Mouse (Mus musculus) embryonic facial prominence, embryonic 12.5 days (tissue): Measurements from ENCODE around the gene Tax1bp3. TPM values are rescaled to one million over a fixed set of nuclear protein-coding genes. Genes with fewer than 3 reads are reported as not detected.

Experiments
- ATAC-seq: fragments of 200-750 bp; cut with Nextera tagmentation; 2 replicates; pipeline ENCODE4 v1.8.0; 2017; ENCODE audit not compliant: insufficient number of reproducible peaks, insufficient read depth, low FRiP score, low TSS enrichment
- H3K27ac ChIP-seq: fragments of 300-500 bp; sonication (generic); 2 replicates; pipeline ENCODE4 v1.5.1; 2016; ENCODE audit warnings: mild to moderate bottlenecking
- H3K27me3 ChIP-seq: fragments of 300-500 bp; sonication (generic); 2 replicates; pipeline ENCODE4 v1.6.1; 2016; ENCODE audit warnings: mild to moderate bottlenecking, moderate library complexity
- H3K36me3 ChIP-seq: fragments of 300-500 bp; sonication (generic); 2 replicates; pipeline ENCODE4 v1.6.1; 2016; ENCODE audit warnings: mild to moderate bottlenecking
- H3K4me1 ChIP-seq: fragments of 300-500 bp; sonication (generic); 2 replicates; pipeline ENCODE4 v1.6.1; 2016
- H3K4me2 ChIP-seq: fragments of 300-500 bp; sonication (generic); replicated peaks from 2 replicates; pipeline ENCODE4 v1.6.1; 2016; ENCODE audit warnings: mild to moderate bottlenecking, moderate library complexity
- H3K4me3 ChIP-seq: fragments of 300-500 bp; sonication (generic); 2 replicates; pipeline ENCODE4 v1.5.1; 2016; ENCODE audit warnings: mild to moderate bottlenecking
- H3K9ac ChIP-seq: fragments of 300-500 bp; sonication (generic); 2 replicates; pipeline ENCODE4 v1.6.1; 2016; ENCODE audit warnings: mild to moderate bottlenecking, moderate library complexity
- H3K9me3 ChIP-seq: fragments of 300-500 bp; sonication (generic); 2 replicates; pipeline ENCODE4 v1.6.1; 2016; ENCODE audit warnings: mild to moderate bottlenecking, moderate library complexity
- WGBS: fragments of 180-500 bp; shearing (Covaris S2); methylation state at CpG from one replicate; pipeline ENCODE4 v1.1.7; 2016; 5-methylcytosine and 5-hydroxymethylcytosine counted together
- polyA plus RNA-seq: library from polyadenylated mRNA; unstranded; fragments of >200 nt; fragmentation: Nextera tagmentation; extraction: Ambion mirVana; gene quantifications from 2 replicates; pipeline ENCODE4 v1.2.1, GENCODE M21; 2016

The Tax1bp3 gene
- polyA plus RNA-seq, 1 experiment from 2014 or later: 206 TPM

- Histone ChIP-seq H3K4me1 (peaks cover 15% of the 10 kb centered on the region), H3K36me3 (peaks cover 21% of the 10 kb centered on the region), H3K27me3 (no peaks in the 10 kb centered on the region), H3K9ac (peak overlapping the region; percentile 93), H3K4me2 (peak overlapping the region; percentile 68), H3K4me3 (peak overlapping the region; percentile 96), H3K27ac (peak overlapping the region; percentile 95), H3K9me3 (no peaks in the 10 kb centered on the region)
- under 1% methylated on average over 28 of the region's 28 CpGs for WGBS
- ATAC-seq: peak; percentile 64
Measured at GRCm38 (mm10) chr11:73177509-73177875, 609 bp downstream of the Tax1bp3 start.

- Histone ChIP-seq H3K4me1 (peaks cover 15% of the 10 kb centered on the region), H3K9ac (peak overlapping the region; percentile 93), H3K36me3 (peaks cover 21% of the 10 kb centered on the region), H3K9me3 (no peaks in the 10 kb centered on the region), H3K4me2 (peak overlapping the region; percentile 68), H3K27me3 (no peaks in the 10 kb centered on the region), H3K27ac (peak overlapping the region; percentile 95; the same call in 1 of the 2 replicates), H3K4me3 (peak overlapping the region; percentile 96)
- no peak for ATAC-seq
- WGBS: 2% methylated on average over 2 of the region's 2 CpGs
Measured at GRCm38 (mm10) chr11:73177895-73178294, 1.0 kb downstream of the Tax1bp3 start.

GRCm38 (mm10) chr11:73185872-73186615, 9.2 kb downstream of the Tax1bp3 start:
- Histone ChIP-seq H3K27ac (no peak overlapping the region), H3K9me3 (no peaks in the 10 kb centered on the region), H3K9ac (no peak overlapping the region), H3K4me3 (no peak overlapping the region), H3K27me3 (no peaks in the 10 kb centered on the region), H3K4me2 (no peak overlapping the region), H3K36me3 (peaks cover 28% of the 10 kb centered on the region), H3K4me1 (no peaks in the 10 kb centered on the region)
- ATAC-seq: no peak
- WGBS: 90% methylated on average over 10 of the region's 10 CpGs

GRCm38 (mm10) chr11:73187231-73187630, 10.3 kb downstream of the Tax1bp3 start:
- Histone ChIP-seq H3K4me2 (no peak overlapping the region), H3K4me1 (no peaks in the 10 kb centered on the region), H3K4me3 (no peak overlapping the region), H3K27ac (no peak overlapping the region), H3K9me3 (no peaks in the 10 kb centered on the region), H3K36me3 (peaks cover 35% of the 10 kb centered on the region), H3K27me3 (no peaks in the 10 kb centered on the region), H3K9ac (no peak overlapping the region)
- no peak for ATAC-seq
- 85% methylated on average over 6 of the region's 6 CpGs for WGBS

GRCm38 (mm10) chr11:73193047-73193446, 16.2 kb downstream of the Tax1bp3 start:
- Histone ChIP-seq H3K36me3 (peaks cover 32% of the 10 kb centered on the region; the same call in 1 of the 2 replicates), H3K4me2 (no peak overlapping the region), H3K4me1 (peaks cover 3% of the 10 kb centered on the region), H3K9ac (no peak overlapping the region), H3K27me3 (no peaks in the 10 kb centered on the region), H3K4me3 (no peak overlapping the region), H3K27ac (no peak overlapping the region), H3K9me3 (no peaks in the 10 kb centered on the region)
- WGBS: 66% methylated on average over 6 of the region's 6 CpGs
- no peak for ATAC-seq

GRCm38 (mm10) chr11:73194444-73194843, 17.6 kb downstream of the Tax1bp3 start:
- Histone ChIP-seq H3K4me1 (peaks cover 9% of the 10 kb centered on the region), H3K27me3 (no peaks in the 10 kb centered on the region), H3K4me2 (no peak overlapping the region), H3K9me3 (no peaks in the 10 kb centered on the region), H3K36me3 (peaks cover 32% of the 10 kb centered on the region; the same call in 1 of the 2 replicates), H3K9ac (no peak overlapping the region), H3K27ac (no peak overlapping the region), H3K4me3 (no peak overlapping the region)
- whole genome bisulfite sequencing: 78% methylated on average over 2 of the region's 2 CpGs
- ATAC-seq: no peak

- peak overlapping the region; percentile 72 for H3K4me3 ChIP-seq
- H3K27me3 ChIP-seq: no peaks in the 10 kb centered on the region
- H3K4me2 ChIP-seq: peak overlapping the region; percentile 93
- 0 out of 2 replicates have a peak, but pooled peaks cover 8% of the 10 kb centered on the region for H3K36me3 ChIP-seq
- WGBS: 7% methylated on average over 1 of the region's 1 CpGs
- ATAC-seq: no peak
- no peaks in the 10 kb centered on the region for H3K9me3 ChIP-seq
- peak overlapping the region; percentile 75 for H3K9ac ChIP-seq
- H3K27ac ChIP-seq: no peak overlapping the region
- peaks cover 9% of the 10 kb centered on the region for H3K4me1 ChIP-seq
Measured at GRCm38 (mm10) chr11:73198190-73198589, 21.3 kb downstream of the Tax1bp3 start.

- no peaks in the 10 kb centered on the region for H3K9me3 ChIP-seq
- H3K27ac ChIP-seq: 0 out of 2 replicates have a peak within 1 kb of the TSS, but pooled peaks have one; percentile 23
- peak within 1 kb of the TSS; percentile 93 for H3K4me2 ChIP-seq
- peak; percentile 95 for ATAC-seq
- peak within 1 kb of the TSS; percentile 72 for H3K4me3 ChIP-seq
- 0 out of 2 replicates have a peak, but pooled peaks cover 8% of the 10 kb centered on the region for H3K36me3 ChIP-seq
- WGBS: 1% methylated on average over 22 of the region's 22 CpGs
- H3K4me1 ChIP-seq: peaks cover 9% of the 10 kb centered on the region
- peak within 1 kb of the TSS; percentile 75 for H3K9ac ChIP-seq
- H3K27me3 ChIP-seq: no peaks in the 10 kb centered on the region
Measured at GRCm38 (mm10) chr11:73198603-73199229, 21.8 kb downstream of the Tax1bp3 start, which contains the start of gene Ctns. Gene Ctns (minus strand): TSS chr11:73199042.

- Histone ChIP-seq H3K9me3 (no peaks in the 10 kb centered on the region), H3K4me1 (peaks cover 9% of the 10 kb centered on the region), H3K27me3 (no peaks in the 10 kb centered on the region), H3K27ac (0 out of 2 replicates have a peak within 1 kb of the TSS, but pooled peaks have one; percentile 23), H3K4me3 (peak within 1 kb of the TSS; percentile 72), H3K4me2 (peak within 1 kb of the TSS; percentile 93), H3K9ac (peak within 1 kb of the TSS; percentile 75), H3K36me3 (0 out of 2 replicates have a peak, but pooled peaks cover 6% of the 10 kb centered on the region)
- WGBS: under 1% methylated on average over 32 of the region's 32 CpGs
- ATAC-seq: peak; percentile 95
Measured at GRCm38 (mm10) chr11:73199230-73199712, 22.4 kb downstream of the Tax1bp3 start, which contains the start of gene Shpk. Gene Shpk (plus strand): TSS chr11:73199460.

- ATAC-seq: no peak
- no peak overlapping the region for H3K27ac ChIP-seq
- peak overlapping the region; percentile 73 for H3K9ac ChIP-seq
- H3K9me3 ChIP-seq: no peaks in the 10 kb centered on the region
- peaks cover 9% of the 10 kb centered on the region for H3K4me1 ChIP-seq
- 3% methylated on average over 12 of the region's 12 CpGs for WGBS
- peak overlapping the region; percentile 93 for H3K4me2 ChIP-seq
- peak overlapping the region; percentile 72 for H3K4me3 ChIP-seq
- H3K27me3 ChIP-seq: no peaks in the 10 kb centered on the region
- 0 out of 2 replicates have a peak, but pooled peaks cover 4% of the 10 kb centered on the region for H3K36me3 ChIP-seq
Measured at GRCm38 (mm10) chr11:73199879-73200278, 23.0 kb downstream of the Tax1bp3 start.

GRCm38 (mm10) chr11:73201021-73201420, 24.1 kb downstream of the Tax1bp3 start:
- Histone ChIP-seq H3K9ac (no peak overlapping the region), H3K9me3 (no peaks in the 10 kb centered on the region), H3K36me3 (no peaks in the 10 kb centered on the region), H3K27ac (no peak overlapping the region), H3K27me3 (no peaks in the 10 kb centered on the region), H3K4me1 (peaks cover 9% of the 10 kb centered on the region), H3K4me3 (no peak overlapping the region), H3K4me2 (no peak overlapping the region)
- no peak for ATAC-seq
- WGBS: 75% methylated on average over 2 of the region's 2 CpGs
